Mouse (Mus musculus) kidney, adult 18-20 months (tissue): ENCODE results near the gene Krt6a.
"Not testable (repeated sequence)": the region's sequence is repeated elsewhere in the genome, so short reads cannot be mapped to it uniquely, and the experiment has no call there.

Experiments used
- DNase-seq: peaks from one replicate; pipeline ENCODE4 v3.0.0; 2021

Krt6a gene

DNA sequence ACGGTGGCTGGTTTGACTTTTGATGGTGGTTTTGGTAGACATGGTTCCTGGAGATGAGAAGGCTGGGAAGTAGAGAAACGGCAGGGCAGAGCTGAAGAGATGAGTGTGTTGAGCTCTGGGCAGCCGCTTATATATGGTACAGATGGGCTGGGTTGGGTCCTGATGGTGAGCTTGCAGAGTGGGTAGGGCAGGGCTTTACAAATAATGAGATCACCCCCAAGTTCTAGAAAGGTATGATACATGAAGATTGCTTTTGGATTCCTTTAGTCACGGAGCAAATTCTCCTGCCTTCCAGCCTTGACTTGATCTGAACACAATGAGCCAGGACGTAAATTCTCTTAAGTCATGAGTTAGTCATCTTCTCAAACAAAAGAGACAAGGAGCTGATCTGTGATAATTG, at the start of gene Krt6a:
Gene Krt6a, minus strand, starts transcription at position 101 of the 400 bp plus-strand sequence.
- no peak for DNase-seq

GRCm38 (mm10) chr15:101742711-101743110, 48.6 kb upstream of the Krt6a start, which contains the start of gene Krt71:
Gene Krt71 (minus strand): TSS chr15:101743109.
- DNase-seq: no peak

DNA sequence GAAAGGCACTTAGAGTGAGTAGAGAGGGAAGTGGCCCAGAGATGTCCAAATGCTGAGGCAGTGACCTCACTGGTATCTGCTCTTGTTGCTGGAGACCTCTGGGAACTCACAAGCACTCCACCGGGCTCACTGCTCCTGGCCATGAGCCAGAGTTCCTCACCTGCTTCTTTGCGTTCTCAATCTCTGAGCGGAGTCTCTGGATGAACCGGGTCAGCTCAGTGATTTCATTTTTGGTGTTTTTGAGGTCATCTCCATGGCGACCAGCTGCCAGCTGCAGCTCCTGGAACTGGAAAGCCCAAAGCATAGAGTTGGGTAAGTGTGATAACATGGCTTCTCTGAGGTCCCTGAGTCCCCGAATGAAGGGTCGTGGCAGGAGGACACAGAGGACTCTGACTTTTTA, 43.7 kb upstream of the Krt6a start:
- no peak for DNase-seq

- no peak for DNase-seq
Measured at GRCm38 (mm10) chr15:101730653-101731052, 36.5 kb upstream of the Krt6a start.

GRCm38 (mm10) chr15:101724686-101725085, 30.6 kb upstream of the Krt6a start:
- no peak for DNase-seq

- no peak for DNase-seq
Measured at GRCm38 (mm10) chr15:101715831-101716230, 21.7 kb upstream of the Krt6a start.

- no peak for DNase-seq
Measured at GRCm38 (mm10) chr15:101714356-101714755, 20.2 kb upstream of the Krt6a start.

GRCm38 (mm10) chr15:101713731-101714130, 19.6 kb upstream of the Krt6a start:
- DNase-seq: no peak

GRCm38 (mm10) chr15:101712720-101713119, 18.6 kb upstream of the Krt6a start, which contains the start of gene Krt5:
Gene Krt5 (minus strand): TSS chr15:101712898.
- no peak for DNase-seq

GRCm38 (mm10) chr15:101708683-101709082, 14.6 kb upstream of the Krt6a start:
- DNase-seq: no peak

GRCm38 (mm10) chr15:101707454-101707853, 13.3 kb upstream of the Krt6a start:
- no peak for DNase-seq

- no peak for DNase-seq
Measured at GRCm38 (mm10) chr15:101704066-101704465, 10.0 kb upstream of the Krt6a start.

- no peak for DNase-seq
Measured at GRCm38 (mm10) chr15:101702380-101702779, 8.3 kb upstream of the Krt6a start.

DNA sequence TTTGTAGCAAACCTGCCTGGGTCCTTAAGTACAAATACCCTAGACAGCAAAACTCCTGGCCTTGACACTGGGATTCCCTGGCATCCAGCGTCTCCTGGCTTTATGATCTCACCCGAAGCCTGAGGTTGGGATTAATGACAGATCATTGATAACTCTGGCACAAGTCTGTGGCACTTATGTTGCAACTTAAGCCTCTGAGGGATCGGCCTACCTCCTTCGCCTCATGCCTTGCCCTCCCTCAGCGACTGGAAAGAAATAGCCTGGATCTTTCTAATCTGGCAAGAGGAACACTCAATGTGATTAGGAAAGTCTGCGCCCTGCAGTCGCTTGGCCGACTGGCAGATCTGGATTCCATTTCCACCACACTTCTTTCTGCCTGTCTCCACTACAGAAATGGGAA, 5.8 kb upstream of the Krt6a start:
- DNase-seq: no peak

GRCm38 (mm10) chr15:101699192-101699591, 5.1 kb upstream of the Krt6a start:
- DNase-seq: no peak

GRCm38 (mm10) chr15:101697326-101698188, 3.5 kb upstream of the Krt6a start:
- no peak for DNase-seq

- not testable (repeated sequence) for DNase-seq
Measured at GRCm38 (mm10) chr15:101690460-101690859, 3.6 kb downstream of the Krt6a start.

DNA sequence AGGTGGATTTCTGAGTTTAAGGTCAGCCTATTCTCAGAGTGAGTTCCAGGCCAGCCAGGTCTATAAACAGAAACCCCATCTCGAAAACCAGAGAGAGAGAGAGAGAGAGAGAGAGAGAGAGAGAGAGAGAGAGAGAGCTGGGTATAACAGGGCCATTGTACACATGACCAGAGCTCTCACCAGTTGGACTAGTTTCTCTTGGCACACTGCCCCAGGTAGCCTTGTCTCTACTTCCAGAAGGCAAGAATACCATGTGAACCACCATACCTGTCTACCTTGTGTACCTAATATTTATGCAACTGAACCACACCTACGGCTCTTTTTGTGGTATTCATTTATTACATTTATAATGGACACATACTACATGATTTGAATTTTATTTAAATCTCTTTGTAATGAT, 5.9 kb downstream of the Krt6a start:
- no peak for DNase-seq

DNA sequence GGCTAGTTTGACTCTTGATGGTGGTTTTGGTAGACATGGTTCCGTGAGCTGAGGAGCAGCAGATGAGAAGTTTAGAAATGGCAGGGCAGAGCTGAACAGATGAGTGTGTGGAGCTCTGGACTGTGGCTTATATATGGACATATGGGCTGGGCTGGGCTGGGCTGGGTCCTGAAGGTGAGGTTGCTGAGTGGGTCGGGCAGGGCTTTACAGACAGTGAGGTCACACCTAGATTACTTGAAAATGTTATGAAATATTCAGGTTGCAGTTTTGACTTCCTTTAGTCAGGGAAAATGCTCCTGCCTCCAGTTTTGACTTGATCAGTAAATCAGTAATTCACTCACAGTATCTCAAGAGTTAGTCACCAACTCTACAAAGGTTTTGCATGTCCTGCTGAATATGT, 13.9 kb downstream of the Krt6a start, which contains the start of gene Krt6b:
Gene Krt6b, minus strand, starts transcription at position 101 of the 400 bp plus-strand sequence.
- no peak for DNase-seq

DNA sequence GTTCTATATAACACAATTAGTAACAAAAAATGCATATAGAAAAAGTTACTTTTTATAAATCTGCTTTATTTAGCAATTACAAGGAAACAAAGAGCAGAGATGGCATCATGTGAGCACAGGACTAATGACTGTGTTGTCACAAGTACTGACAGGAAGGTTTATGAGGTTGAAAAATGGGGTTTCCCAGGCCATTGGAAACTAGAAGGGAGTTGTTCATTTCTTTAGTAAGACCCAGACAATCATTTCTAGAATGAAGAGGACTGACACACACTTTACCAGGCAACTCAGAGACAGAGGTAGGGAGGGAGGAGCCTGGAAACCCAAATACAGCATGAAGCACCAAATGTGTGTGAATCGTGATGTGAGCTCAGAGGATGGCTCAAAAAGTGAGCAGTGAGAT, 18.1 kb downstream of the Krt6a start:
- DNase-seq: no peak

GRCm38 (mm10) chr15:101652736-101653265, 41.3 kb downstream of the Krt6a start:
- no peak for DNase-seq

DNA sequence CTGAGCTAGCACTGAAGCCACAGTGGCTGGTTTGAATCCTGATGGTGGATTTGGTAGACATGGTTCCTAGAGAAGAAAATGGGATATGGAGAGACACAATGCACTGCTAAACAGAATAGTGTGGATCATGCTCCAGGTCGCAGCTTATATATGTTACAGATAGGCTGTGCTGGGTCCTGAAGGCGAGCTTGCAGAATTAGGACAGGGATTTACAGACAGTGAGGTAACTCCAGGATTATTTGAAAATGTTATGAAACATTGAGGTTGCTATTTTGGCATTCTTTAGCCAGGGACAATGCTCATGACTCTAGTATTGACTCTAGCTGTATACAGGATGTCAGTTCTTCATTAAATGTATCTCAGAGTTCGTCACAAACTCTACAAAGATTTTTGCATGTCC, 46.8 kb downstream of the Krt6a start, which contains the start of gene Gm5478:
Gene Gm5478, minus strand, starts transcription at position 101 of the 400 bp plus-strand sequence.
- DNase-seq: no peak
